Mouse (Mus musculus): ENCODE measurements at regions not wholly inside any gene's neighbourhood (a gene's known extent, or its start where the extent isn't known, plus 50 kb on each side); places are given as distances from the start of the nearest gene placed in this dataset.

DNA sequence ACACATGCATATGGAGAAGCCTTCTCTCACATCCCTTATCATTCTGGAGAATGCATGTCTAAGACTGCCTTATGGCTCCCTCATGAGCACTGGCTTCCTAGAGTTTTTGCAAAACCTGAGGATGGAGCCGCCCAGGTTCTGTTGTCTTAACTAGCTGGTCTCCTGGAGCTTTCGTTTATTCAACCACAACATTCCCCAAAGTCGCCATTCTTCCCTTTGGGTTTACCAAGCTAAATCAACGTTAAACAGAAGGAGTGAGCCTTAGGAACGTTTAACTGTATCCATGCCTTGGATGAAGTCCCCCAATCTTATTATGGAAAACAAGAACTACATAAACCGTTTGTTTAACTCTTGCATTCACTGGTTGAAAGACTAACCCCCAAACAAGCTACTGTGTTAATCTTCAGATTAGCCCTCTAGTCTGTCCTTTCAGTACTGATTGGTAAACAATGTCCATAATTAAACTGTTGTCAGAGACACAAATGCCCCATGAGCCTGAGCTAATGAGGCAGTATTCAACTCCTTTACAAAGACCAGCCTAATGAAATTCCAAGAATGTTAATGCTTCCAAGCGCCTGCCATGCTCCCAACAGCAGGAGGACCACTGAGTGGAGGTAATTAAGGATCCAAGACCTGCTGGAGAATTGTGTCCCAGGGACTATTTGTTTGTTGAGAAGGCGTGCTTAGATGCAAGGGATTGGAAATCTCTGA lies 121.1 kb upstream of the Cdkn3 start:
- no peak for DNase-seq (ENCODE audit: low spot score in 2 of 2)

DNA sequence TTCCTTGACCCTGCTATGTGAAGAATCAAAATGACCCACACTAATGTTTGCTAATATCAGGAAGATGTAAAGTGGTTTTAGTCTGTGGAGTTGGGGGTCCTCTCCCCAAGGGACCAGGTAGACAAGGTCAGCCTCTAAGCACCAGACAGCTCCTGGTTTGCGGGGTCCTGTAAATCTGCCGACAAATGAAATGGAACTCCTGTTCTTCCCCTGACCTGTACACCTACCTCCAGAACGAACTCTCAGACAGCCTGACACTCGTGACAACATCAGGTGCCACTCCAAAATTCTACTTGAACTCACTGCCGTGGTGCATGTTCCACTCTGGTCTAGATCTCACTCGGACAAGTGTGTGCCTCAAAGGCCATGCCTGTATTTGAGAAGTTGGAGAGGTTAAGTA lies 121.8 kb upstream of the Cdkn3 start:
- DNase-seq (ENCODE audit: low spot score in 2 of 2): no peak

DNA sequence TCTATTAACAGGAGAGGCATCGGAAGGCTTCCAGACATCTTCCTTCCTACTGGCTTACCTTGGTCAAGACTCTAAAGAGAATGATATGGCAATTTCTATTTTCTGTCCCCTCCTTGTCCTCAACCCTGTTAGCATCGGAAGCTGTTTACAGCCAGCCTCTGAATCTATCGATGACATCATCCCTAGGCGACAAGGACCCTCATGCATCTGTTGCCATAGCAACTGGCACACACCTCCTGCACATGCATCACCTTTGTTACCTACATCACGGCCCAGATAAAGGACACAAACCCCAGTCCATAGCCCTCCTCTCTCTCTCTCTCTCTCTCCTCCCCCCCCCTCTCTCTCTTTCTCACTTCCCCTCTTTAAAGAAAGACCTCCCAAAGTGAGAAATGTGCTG lies 123.1 kb upstream of the Cdkn3 start:
- DNase-seq (ENCODE audit: low spot score in 2 of 2): no peak

DNA sequence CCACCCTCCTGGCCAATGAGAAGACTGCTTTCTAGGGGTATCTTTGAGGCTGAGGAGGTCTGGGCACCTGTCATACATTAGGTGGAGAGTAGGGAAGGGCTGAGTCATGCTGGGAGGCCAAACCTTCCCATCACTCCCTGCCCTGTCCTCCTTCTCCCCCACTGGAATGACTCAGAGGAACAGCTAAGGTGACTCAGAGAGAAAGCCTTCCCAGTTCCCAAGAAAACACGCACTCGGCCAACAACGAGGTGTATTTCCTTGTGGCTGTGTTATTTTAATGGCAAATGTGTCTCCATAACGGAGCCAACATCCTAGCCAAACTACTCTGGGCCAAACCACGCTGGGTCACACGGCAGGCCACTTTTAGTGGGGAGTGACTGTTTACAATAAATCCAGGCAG lies 124.0 kb upstream of the Cdkn3 start:
- no peak for DNase-seq (ENCODE audit: low spot score in 2 of 2)

DNA sequence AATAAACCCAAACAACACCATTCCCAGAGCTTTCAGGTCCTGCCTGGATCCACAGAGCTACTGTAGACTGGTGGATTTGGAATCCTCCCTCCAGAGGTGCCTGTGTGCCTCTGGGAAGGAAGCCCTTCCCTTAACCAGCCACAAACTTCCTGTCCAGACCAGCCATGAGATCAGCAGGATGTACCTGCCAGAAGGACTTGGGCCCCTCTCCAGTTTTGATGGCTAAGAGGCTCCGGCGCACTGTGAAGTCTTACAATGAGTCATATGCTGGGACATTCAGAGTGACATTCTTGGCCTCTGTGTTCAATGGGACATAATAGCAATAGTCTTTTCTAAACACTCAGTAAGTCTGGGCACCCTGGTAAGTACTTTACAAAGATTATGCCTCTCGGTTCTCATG lies 125.0 kb upstream of the Cdkn3 start:
- no peak for DNase-seq (ENCODE audit: low spot score in 2 of 2)

DNA sequence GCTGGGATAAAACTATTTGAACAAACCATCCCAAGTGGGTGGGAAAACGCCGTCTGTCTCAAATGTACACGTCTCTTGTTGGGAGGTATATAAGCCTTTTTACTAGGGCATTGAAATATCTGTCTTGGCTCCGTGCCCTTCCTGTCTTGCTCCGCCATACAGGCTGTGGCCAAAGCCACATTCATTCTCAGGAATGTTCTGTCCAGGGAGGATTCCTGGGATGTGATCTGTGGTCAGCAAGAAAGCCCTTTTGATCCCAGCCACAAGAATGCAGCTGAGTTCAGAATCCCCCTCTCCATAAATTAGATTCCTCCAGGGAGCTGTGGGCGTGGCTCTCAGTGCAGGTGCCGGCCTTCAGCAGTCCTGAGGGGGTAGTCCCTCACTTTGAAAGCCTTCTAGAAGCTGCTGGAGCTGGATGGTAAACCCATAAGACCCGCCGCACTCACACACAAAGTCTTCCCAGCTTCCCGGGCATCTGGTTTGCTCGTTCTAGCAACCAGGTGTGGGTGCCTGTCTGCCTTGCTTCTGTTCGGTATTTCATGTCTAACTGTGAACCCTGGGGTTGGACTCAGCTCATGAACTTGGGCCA lies 125.6 kb upstream of the Cdkn3 start:
- no peak for DNase-seq (ENCODE audit: low spot score in 2 of 2)

DNA sequence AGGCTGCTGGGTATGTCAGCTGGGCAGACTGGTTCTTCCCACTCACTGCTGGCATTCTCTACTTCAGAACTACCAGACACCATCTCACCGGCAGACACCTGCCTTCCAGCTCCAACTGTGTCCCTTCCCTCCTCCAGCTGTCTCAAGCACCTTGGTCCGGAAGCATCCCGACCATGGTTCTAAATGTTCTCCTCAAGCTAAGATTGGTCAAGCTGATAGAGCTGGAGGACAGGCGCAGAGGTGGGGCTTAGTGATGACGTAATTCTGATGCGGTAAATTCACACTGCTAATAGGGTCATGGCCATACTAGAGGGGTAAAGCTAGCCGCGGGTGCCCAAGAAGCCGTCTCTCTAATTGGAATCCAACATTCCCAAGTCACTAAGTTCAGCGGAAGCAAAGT lies 126.1 kb upstream of the Cdkn3 start:
- no peak for DNase-seq (ENCODE audit: low spot score in 2 of 2)

DNA sequence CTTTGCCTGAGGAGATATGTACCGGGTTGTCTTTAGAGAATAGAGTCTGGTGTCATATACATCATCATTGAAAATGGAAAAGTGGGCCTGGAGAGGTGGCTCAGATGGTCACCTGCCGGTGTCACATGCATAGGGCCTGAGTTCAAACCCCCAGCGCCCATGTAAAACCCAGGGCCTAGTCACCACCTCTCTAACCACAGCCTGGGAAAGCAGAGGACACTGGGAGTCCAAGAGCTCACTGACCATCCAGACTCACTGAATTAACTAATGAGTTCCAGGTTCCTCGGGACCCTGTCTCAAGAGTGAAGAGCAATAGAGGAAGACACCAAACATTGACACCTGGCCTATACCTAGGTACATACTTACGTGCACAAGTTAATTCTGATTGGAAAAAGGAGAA lies 132.7 kb upstream of the Cdkn3 start:
- DNase-seq (ENCODE audit: low spot score in 2 of 2): no peak

DNA sequence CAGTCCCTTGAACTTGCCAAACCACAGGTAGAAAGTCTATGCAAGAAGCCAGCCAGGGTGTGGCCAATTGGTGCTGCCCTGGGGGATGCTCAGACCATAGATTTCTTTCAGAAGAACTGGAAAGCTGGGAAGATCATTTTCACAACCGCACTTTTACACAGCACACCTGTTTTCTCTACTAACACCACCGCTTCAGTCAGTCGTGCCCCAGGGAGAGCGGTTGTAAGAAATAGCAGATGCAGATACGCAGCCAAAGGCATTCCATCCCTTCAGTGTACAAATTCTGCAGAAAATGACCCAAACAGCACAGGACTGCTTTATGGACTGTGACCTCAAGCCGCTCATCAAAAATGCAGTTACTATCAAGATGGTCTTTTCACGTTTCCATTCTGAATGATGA lies 134.6 kb upstream of the Cdkn3 start:
- DNase-seq (ENCODE audit: low spot score in 2 of 2): no peak

DNA sequence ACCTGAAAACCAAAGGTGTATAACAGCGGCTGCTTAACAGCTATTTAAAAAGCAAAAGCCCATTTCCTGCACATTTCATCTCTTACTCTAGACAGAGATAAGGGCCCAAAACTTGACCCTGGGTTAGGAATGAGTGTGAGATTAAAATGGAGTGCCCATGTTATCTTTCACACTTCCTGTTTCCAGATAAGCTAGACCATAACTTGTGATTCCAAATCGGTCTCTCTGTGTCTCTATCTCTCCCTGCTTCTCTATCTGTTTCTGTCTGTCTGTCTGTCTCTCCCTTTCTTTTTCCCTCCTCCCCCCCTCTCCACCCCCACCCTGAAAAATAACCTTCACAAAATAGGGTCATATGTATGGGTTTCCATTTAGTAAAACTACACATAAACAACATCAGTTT lies 136.7 kb upstream of the Cdkn3 start:
- DNase-seq (ENCODE audit: low spot score in 2 of 2): no peak

DNA sequence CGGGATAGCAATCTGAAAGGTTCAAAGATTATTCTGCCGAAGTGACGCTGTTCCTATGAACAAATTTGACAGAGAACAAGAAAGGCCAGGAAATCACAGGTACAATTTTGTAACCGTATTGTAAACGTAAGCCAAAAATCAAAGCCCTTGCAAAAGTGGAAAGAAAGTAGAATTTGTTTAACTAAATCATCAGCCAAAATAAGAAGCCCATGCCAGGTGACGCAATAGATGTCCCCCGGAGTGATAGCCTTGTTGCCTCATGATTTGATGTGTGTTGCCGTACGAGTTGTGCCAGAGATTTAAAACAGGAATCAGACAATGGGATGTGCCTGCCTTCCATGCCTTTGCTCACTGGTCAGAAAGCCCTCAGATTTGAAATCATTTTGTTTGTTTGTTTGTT lies 144.3 kb upstream of the Cdkn3 start:
- DNase-seq (ENCODE audit: low spot score in 2 of 2): no peak

DNA sequence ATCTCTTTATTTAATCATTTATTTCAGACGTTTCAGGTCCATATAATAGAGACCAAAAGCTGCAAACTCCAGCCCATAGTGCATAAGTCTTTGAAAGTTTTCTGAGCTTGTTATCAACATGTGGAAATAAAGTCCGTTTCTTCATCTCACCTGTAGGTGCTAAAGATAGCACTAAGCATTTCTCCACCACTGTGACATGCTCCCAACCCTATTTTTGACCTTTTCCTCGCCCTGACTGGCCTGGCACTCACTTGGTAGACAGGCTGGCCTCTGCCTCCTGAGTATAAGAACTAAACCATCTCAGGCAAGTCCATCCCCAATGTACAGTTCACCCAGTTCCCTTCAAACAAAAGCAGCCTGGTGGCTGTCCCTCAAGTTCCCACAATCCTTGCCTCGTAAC lies 145.4 kb upstream of the Cdkn3 start:
- no peak for DNase-seq (ENCODE audit: low spot score in 2 of 2)

DNA sequence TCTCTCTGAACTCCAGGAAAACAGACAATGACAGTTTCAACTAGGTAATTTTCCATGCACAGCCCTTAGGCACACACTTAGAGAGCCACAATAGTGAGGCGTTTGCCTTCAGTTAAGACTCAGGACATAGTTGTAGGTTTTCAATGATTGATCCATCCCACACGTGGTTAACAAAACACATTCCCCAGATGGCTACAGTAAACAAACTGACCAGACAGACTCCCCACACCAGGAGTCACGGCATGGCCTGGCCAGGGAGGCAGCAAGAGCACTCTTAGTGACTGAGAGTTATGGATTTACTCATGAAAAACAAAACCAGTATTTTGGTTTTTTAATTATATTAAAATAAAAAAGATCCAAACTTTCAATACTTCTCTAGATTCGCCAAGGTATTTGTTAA lies 146.6 kb upstream of the Cdkn3 start:
- no peak for DNase-seq (ENCODE audit: low spot score in 2 of 2)

DNA sequence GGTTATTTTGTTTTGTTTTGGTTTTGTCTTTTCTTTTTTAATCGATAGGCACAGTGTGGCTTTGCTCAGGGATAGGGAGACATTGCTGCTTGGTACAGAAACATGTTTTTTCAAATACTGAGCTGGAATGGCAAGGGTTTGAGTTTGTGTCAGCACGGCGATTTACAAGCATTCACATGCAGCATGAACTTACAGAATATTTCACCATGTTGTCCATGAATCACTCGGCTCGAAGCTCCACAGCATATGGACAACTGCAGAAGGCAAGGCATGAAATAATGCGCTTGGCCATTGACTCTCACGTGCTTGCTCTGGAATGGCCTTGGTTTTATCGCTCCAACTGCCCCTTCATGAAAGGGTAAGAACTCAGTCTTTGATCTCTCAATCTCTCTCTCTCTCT lies 147.1 kb upstream of the Cdkn3 start:
- no peak for DNase-seq (ENCODE audit: low spot score in 2 of 2)

DNA sequence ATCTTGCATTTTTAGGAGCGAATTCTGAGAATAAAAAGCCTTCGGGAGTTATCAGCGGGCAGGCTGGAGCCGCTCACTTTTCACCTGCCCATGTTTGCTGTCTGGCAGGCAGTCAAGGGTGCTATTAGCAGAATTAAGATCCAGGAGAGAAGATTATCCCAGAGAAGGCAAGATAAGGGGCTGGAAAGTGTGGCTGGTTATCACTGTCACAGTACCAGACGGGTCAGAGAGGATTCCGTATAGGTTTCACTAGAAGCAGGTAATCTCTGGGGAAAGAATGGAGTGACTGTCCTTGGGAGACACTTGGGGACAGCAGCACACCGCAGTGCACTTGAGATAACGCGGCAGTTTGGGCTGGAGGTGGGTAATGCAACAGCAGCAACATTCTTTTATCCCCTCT lies 147.8 kb upstream of the Cdkn3 start:
- no peak for DNase-seq (ENCODE audit: low spot score in 2 of 2)

DNA sequence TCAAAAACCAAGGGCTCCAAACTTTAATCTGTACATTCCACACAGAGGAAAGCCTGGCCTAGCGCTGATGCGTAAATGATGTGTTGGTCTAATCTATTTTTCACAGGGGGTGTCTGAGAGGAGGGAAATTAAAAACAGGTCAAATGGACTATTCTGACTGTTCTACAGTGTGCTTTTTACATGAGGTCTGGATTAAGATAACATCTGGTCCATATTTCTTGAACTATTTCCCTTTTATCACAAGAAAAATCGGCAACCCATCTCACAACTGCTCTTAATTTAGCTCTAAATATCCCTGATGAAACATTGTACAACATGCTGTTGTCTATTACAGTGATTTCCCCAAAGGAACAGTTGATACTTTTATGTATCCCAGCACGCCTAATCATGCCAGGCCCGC lies 149.4 kb upstream of the Cdkn3 start:
- no peak for DNase-seq (ENCODE audit: low spot score in 2 of 2)

DNA sequence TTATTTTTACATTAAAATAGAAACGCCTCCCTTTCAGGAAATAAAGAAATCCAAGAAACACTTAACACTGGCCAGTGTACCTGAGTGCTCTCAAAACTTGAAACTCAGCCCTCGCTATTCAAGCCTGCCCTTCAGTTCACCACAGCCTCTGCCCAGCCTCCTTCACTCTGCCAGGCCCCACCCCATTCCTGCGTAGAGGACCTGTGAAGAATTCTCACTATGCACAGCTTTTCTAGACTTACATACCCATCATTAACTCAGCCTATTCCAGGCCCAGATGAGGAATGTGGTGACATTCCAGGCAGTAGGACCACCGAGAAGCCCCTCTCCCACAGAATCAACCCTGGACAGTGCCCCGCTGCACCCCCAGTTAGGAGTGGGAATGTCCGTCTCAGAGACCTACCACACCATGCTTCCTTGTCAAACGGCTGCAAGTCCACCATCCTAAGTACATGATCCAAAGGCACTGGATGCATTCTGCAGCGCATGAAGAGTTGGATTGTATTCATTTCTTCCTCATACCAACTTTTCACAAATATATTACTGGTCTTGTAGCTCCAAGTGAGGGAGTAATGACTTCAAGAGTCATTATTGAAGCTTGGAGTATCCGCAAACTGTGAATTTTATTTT lies 150.0 kb upstream of the Cdkn3 start:
- no peak for DNase-seq (ENCODE audit: low spot score in 2 of 2)

DNA sequence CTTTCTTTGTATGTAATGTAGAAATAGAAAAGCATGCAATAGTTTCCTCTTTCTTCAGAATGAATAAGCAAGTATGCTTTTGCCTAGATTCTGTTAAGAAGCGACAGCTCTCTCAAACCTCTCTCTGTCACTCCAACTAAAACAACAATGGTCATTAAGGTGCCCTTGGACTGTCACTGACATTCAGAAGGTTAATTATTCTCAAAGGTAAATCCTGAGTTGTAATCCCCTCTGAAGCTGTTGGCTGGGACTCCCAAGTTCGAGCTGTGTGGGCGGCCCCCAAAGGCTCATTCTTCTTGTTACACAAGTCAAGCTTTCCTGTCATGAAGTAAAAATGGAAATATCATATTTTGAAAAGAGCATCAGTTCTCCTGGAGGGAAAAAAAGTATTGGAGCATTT lies 153.6 kb upstream of the Cdkn3 start:
- no peak for DNase-seq (ENCODE audit: low spot score in 2 of 2)

DNA sequence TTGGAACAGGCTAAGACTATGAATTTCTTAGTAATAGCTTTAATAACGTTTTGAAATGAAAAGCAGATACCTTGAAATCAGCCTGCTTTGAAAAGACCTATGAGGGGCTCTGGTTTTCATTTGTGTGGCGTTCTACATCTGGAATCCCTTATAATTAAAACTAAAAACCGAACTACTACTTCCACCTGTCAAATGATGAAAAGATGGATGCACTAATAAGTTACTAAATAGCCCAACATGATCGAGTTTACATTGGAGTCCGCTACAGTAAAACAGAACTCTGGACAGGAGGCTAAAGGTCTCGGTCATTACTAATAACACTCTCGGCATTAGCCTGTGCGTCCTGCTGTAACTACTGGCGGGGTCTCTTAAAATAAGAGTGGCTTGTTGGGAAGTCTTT lies 154.3 kb upstream of the Cdkn3 start:
- no peak for DNase-seq (ENCODE audit: low spot score in 2 of 2)

DNA sequence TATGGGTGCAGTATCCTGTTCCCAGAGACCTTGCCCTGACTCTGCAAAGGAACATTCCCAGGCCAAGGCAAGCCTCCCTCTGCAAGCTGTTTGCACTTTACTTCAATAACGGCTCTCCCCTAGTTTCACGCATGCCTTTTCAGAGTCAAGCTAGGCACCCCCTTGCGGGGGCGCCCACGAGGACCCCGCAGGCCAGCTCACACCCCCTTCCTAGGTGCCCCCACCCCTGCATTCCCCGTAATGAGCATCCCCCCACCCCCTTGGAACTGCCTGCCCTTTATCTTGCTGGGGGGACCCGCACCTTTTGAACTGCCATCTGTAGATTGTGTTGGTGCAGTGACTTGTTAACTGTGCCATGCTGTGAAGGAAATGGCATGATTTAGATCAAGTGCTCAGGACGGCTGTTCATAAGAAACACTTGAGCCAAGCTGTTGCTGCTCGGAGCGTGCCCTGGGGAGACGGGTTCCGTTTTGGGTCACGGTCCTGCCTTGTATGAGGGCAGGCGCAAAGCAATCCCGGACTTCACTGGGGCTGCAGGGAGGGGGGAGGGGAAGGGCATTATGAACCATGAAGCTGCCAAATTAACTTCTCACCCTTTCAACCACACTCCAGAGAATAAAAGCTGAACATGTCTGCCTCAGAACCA lies 155.3 kb upstream of the Cdkn3 start:
- DNase-seq (ENCODE audit: low spot score in 2 of 2): no peak

DNA sequence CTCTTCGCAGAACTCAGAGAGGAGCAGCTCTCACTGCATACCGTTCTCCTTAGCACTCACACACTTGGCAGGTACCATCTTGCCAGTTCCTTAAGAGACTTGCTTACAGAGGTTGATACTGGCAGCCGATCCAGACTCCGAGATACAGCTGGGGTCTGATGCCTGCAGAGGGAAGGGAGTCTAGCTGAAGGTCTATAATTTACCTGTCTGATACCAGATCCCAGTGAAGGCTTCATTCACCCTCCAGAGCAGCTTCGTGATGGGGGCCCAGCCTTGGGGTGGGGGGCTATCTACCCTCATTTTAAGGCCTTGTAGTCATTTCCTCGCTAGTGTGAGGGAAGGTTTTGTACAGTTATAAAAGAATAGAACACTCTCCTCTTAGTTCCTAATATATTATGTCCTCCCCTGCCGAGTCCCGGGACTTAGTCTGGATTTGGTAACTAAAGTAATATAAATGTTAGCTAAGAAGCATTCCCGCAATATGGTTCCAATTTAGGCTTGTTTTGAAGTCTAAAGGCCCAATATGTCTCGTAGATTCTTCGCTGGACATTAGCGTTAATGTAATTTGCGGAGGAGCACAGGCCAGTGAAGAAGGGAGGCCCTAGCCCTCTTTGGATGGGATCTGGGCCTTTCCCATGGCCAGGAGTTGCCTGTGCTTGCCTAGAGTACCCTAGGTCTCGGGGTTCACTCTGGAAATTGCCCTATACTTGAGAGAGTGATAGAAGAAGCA lies 156.0 kb upstream of the Cdkn3 start:
- DNase-seq (ENCODE audit: low spot score in 2 of 2): no peak

Data from adrenal gland, postnatal 4 days (tissue).